Mouse (Mus musculus) cerebellum, postnatal 4 days (tissue): ENCODE data around the gene Stard13.

Experiments used
- DNase-seq, 2 experiments: peaks; one replicate each; pipeline ENCODE4 v3.0.0; 2022; ENCODE audit warnings: low spot score in 2 of 2, mixed read lengths in 1 of 2

The Stard13 gene

DNA sequence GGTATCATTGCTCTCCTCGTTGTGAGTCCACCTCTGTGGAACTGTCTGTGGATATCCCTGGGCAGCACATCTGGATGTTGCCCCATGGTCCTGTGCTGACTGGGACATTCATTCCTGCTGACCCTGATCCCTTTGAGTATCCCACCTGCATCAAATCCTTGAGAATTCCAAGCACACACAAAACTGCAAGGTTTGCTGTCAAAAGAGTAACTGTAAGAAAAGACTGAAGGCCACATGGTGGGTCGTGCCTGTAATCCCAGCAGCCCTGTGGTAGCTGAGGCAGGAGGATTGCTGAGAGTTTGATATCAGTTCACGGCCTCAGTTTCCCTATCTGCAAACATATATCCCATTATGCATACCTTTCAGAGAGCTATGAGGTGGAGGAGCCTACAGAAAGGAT lies 126.8 kb downstream of the Stard13 start:
- no peak for DNase-seq

DNA sequence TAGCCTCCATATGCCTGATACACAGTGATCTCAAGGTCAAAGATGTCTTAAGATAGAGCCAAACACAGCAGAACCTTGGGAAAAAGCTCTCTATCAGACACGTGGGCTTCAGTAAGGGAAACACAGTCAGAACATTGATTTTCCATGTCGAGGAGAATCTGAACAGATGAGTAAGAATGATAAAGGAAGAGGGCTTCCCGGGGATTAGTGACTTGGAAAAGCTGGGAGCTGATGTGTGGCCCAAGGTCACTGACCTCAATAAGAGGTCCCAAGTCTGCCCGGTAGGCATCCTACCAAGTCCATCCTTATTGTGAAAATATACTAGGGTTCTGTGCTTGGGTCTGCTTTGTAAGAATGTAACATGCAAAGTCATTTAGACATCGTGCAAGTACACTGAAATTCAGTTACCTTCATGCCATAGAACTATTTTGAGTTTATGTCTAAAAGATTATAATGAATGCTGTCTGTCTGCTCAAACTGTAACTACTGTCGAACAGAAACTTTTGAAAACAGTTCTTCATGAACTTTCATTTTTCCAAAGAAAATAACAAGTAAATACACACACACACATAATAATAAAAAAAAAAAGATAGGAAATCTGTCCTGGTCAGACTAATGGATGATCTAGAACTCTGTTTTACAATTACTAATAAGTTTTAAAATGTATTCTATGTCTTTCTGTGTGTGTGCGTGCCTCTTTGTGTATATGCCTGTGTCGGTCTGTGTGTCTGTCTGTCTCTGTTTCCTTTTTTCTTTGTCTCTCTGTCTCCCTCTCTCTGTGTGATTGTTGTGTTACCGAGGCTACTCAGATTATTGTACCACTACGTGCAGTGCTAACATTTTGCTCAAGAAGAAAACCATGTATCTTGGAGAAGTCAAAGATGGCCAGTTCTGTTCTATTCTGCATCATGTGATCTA lies 128.3 kb downstream of the Stard13 start:
- DNase-seq = no peak

DNA sequence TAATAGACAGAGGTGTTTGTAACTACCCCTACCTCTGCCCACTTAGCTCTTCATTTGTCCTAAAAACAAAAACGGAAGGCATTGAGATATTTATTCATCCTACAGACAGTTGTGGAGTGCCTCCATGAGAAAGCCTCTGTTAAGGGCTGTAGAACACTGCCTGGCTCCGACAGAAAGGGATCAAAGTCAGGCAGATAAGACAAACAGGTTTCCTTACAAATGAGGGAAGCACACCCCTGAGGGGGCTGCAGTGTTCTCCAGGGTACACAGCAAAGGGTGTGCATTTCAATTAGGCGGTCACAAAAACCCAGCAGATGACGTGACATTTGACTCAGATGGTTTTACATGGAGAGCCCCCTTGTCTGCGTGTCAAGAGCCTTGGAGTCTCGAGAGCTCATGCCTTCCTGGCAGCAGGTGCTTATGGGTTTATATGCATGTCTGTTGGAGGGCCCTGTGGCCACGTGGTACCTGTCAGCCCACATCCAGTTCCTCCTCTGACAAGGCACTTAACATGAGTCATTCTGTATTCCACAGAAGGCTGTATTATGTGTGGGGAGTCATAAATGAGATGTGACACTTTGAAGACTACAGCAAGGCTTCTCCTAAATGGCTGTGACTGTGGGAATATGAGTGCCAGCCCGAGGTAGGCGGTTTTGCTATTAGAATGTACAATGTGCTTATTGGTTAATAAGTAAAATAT lies 129.1 kb downstream of the Stard13 start:
- no peak for DNase-seq

GRCm38 (mm10) chr5:151103284-151103683 lies 130.4 kb downstream of the Stard13 start:
- no peak for DNase-seq

DNA sequence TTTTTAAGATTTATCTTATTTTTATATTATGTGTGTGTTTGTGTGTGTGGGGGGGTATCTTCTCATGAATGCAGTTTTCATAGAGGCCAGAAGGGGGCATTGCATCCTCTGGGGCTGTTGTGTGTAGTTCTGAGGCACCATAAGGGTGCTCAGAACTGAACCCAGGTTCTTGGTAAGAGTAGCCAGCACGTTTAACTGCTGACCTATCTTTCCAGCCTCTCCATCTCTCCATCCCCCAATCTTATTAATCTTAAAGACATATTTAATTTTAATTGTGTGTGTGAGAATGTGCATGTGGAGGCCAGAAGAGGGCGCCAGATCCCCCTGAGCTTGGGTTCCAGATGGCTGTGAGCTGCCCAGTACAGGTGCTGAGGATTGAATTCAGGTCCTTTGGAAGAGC lies 131.4 kb downstream of the Stard13 start:
- DNase-seq = no peak

DNA sequence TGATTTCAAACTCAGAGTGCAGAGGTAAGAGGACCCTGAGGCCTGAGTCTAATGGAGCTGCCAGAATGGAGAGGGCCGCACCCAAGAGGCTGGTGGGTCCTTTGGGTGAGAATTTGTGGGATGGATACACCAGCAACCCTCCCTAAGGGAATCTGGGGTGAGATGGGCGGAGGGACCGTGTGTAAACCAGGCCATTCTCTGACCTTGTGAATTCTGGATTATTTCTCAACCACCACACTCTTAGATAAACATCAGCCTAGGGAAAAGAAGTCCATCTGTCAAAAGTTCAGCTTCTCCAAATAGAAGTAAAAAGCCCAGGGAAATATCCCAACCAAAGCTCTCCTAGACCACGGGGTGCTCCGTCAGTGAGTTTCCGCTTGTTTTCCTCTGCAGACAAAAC lies 137.6 kb downstream of the Stard13 start:
- DNase-seq = no peak

DNA sequence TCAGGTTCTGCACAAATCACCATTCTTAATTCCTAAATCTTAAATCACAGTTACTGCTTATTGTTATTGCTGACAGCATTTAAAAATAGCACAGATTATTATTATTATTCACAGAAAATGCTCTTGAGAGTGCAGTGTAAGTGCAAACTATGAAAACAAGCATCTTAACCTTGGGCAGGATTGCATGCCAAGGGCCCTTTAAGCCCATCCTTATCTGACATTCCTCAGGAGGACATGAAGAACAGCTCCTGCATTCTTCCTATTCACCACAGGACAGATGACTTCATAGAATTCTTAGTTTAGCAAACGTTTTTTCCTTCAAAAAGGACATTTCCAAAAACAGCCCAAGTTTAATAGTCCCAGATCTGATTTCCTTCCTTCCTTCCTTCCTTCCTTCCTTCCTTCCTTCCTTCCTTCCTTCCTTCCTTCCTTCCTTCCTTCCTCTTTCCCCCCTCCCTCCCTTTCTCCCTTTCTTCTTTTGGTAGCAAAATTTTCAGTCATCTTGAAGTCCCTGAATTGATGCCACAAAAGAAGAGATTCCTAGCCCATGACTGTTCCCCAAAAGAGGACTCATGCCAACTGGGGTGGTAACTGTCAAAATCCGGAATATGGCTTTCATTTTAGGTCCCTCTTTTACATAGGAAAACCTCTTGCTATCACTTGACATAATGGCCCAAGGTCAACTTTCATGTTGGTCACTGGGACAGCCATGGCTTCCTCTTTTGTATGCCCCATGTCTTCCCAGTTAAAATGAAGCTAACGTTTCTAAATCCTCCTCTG lies 140.6 kb downstream of the Stard13 start:
- DNase-seq = no peak

DNA sequence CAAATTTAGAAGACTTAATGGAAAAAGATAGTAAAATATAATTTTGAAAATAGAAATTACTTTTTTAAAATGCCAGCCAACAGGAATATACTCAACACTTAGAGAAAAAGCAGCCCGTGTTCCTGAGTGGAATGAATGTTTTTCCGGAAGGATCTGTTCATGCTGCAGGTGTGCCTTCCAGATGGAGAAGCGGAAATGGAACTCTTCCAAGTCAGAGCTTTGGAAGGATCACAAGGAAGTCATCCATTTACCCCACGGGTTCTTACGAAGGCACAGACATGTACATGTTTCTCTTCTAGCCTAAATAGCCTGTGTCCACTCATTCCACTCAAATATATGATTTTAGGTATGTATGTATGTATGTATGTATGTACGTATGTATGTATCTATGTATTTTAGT lies 142.6 kb downstream of the Stard13 start:
- no peak for DNase-seq

GRCm38 (mm10) chr5:151089201-151089600 lies 144.4 kb downstream of the Stard13 start:
- DNase-seq = no peak

DNA sequence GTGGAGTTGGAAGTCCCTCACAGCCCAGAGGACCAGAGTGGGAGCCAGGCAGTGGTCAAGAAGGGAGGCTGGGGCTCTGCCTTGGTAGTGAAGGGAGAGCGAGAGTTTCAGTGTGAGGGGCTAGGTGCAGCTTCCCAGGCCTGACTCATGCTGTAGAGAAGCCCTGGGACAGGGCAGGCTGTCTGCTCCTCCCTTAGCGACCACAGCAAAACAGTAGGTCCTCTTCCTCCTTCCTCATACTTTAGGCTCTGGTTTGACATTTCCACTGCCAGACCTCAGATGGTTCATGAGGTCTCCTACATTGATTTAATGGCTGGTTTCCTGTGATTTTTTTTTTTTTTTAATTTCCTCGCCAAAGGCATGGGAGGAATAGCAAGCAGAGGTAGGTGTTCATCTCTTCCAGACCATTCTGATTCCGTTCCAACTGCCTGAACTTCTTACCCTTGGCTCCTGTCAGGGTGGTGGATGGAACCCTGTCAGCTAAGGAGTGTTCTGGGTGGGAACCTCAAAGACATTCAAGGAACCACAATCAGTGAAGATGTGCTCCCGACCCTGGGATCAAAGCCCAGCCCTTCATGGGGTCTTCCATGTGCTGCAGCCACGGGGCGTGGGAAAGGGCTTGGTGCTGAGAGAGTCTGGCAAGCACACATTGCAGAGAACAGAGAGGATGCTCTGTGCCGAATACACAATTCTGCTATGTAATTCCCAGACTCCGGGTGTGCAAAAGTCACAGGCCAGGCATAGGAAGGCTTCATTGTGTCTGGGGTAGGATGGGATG lies 147.0 kb downstream of the Stard13 start:
- DNase-seq = no peak

- DNase-seq = no peak
Measured at GRCm38 (mm10) chr5:151085749-151086148, 147.9 kb downstream of the Stard13 start.

- no peak for DNase-seq
Measured at GRCm38 (mm10) chr5:151080276-151080675, 153.4 kb downstream of the Stard13 start.

DNA sequence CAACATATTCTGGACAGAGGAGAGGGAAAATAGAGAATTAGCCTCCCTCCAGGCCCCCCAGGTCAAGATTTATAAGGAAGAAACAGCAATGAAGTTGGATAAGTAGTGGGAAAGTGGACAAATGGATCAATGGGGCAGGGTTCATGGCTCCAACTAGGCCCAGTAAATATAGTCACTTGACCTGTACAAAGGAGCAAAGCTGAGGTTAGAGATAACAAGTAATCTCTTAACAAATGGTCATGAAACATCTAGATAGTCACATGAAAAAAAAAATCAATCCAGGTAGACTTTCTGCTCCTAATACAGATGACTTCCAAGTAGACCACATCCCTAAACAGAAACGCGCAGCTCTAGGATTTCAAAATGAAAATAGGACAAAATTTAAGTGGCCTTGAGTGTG lies 155.7 kb downstream of the Stard13 start:
- no peak for DNase-seq

GRCm38 (mm10) chr5:151076917-151077316 lies 156.7 kb downstream of the Stard13 start:
- no peak for DNase-seq

GRCm38 (mm10) chr5:151074282-151074681 lies 159.4 kb downstream of the Stard13 start:
- no peak for DNase-seq

DNA sequence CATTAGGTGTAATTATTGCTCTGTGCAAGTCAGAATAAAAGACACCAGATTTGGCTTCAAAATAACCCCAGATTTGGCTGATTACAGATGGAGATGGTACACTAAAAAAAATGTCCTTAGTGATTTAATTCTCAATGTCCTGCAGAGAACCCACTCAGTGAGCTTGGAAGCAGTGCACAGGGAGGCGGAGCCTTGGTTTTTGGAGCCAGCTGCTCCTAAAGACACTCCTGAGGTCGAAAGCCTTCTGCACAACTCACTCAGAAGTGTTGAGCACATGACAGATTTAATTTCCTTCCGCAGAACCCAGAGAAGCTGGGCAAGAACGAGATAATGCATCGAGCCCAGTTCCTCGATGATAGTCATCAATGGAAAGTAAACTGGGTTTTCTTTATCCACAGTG lies 162.2 kb downstream of the Stard13 start:
- DNase-seq = no peak

DNA sequence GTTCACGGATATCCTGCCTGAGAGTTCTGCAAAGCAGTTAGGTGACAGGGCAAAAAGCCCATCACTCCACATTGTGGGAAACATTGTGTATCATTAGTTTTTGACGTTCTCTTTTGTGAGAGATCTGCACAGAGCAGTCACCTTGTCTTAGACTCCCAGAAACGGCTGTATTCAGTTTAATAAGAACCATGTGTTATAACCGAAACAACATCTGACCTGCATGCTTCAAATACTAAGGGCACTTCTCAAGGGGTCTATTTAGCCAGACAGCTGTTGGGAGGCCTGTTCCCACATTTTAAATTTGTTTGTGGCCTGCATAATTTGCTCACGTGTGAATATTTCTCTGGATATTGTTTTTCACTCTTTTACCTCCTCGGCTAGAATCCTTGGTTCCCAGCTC lies 162.7 kb downstream of the Stard13 start:
- no peak for DNase-seq

- no peak for DNase-seq
Measured at GRCm38 (mm10) chr5:151069569-151069968, 164.1 kb downstream of the Stard13 start.

DNA sequence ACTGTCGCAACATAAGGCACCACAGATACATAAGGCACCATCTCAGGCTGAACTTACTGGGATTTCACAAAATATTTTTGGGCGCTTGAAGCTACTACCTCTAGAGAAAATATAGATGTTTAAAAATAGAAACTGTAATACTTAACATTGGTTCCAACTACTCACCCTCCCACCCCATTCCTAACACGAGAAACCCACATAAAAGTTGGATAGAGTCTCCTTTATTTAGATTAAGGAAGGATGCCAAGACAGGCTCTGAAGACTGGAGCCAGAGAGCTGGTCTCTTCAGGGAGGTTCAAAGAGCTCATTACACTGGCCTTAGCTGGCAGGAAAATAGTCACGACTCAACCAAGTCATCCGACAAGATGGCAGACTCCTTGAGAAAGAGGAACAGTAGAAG lies 167.6 kb downstream of the Stard13 start:
- DNase-seq = no peak

DNA sequence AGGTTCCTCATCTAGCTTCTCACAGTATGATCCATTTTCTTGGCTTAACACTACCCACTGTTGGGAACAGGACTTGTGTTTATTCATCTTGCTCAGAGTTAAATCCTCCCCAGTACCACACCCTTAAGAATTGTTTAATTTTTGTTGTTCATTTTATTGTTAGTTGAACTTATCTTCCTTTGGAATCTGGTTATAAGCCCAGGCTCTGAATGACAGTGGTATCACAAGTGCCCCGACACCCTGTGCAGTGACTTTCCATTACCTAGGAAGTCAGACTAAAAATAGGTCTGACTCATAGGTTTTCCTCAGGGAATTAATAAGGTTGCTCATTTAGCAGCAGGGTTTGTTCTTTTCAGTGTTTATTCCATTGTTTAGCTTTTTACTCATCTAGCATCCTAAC lies 168.4 kb downstream of the Stard13 start:
- DNase-seq = no peak

- DNase-seq = no peak
Measured at GRCm38 (mm10) chr5:151061942-151062341, 171.7 kb downstream of the Stard13 start.

- no peak for DNase-seq
Measured at GRCm38 (mm10) chr5:151060476-151060875, 173.2 kb downstream of the Stard13 start.
